Mouse (Mus musculus): Measurements from ENCODE around the gene Gm12355.

DNA sequence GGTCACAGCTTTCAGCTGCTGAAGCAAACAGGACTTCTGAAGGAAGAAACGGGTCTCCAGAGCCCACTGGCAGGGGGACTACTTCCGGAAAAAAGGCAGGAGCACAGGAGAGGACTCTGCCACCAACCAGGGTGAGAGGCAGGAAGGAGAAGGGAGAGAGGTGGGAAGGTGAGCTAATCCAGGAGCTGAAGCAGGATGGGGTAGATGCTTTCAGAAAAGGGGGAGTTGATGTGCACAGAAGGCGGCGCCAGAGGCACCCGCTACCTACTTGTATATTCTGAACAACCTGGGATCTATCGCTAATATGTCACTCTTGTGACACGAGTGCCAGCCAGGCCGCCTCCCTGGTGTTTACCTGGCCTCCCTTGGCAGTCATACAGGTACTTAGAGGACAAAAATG is 27.5 kb downstream of the Gm12355 start, which contains the start of gene Lrrc3c:
- TF ChIP-seq CTCF (conservative IDR thresholded peaks at IDR 0.05; ENCODE audit: low read length) (no peak), NANOG (IDR thresholded peaks at IDR 0.05; ENCODE audit: borderline replicate concordance, low read length) (no peak), POU5F1 (IDR thresholded peaks at IDR 0.05; ENCODE audit: borderline replicate concordance, low read length) (no peak)

All from E14TG2a.4 (cell line).